Mouse (Mus musculus): ENCODE results near the gene Ifit3b. TPM values are rescaled to one million over a fixed set of nuclear protein-coding genes. Genes with fewer than 3 reads are reported as not detected.
"Not testable (repeated sequence)": the region's sequence is repeated elsewhere in the genome, so short reads cannot be mapped to it uniquely, and the experiment has no call there.

Gene Ifit3b
- total and polyA plus RNA-seq, 3 experiments: not detected

DNA sequence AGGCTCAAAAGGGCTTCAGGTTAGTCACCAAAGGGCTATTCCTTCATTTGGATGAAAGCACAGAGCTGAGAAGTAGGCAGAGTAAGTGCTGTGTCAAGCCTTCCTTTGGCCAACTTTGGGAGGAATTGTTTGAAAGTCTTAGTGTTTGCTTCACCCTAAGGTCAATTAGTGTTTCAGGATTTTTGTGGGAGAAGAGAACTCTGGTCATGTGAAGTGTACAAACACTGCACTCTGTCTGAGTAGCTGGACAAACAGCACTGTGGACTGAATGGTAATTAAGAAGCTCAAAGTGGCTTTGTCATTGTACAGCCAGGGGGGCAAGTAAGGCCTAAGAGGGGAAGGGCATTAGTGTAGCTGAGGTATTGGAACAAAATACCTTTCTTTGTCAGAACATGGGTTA, 23.7 kb downstream of the Ifit3b start:
- Histone ChIP-seq H3K4me3 (ENCODE audit: low read depth, low read length) (no peak overlapping the region), H3K4me1 (ENCODE audit: insufficient read depth, low read depth, low read length) (no peaks in the 10 kb centered on the region), H3K27me3 (ENCODE audit: insufficient read depth, low read length) (no peaks in the 10 kb centered on the region), H3K36me3 (replicated peaks) (no peaks in the 10 kb centered on the region), H3K9me3 (replicated peaks) (no peaks in the 10 kb centered on the region)
- DNase-seq (ENCODE audit: low spot score): no peak
- no peak for TF ChIP-seq CTCF (IDR thresholded peaks at IDR 0.05; ENCODE audit: low read depth, low read length)
- TF ChIP-seq TAL1 (conservative IDR thresholded peaks at IDR 0.05; ENCODE audit: low read depth, low read length): no peak
- no peak for TF ChIP-seq GATA1 (IDR thresholded peaks at IDR 0.05; ENCODE audit: borderline replicate concordance, low read length)
- ATAC-seq (ENCODE audit: extremely low read depth, insufficient number of reproducible peaks, low FRiP score, poor library complexity, severe bottlenecking): no peak

DNA sequence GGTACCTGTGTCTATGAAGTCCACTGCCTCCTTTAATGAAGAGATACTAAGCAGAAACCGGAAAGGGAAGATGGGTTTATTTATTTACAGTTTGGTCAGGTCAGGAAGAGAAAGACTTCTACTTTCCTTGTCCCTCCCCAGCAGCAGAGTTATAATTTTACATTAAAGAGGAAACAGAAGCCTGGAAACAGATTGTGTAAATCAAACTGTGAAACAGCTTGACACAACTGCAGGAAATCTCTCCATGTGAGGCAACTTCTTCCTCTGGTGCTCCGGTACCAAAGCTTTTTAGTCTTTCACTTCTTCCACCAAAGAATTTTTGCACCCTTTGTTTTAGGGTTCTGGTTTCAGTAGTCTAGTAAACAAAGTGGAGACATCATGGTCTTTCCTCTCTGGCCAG, 25.7 kb downstream of the Ifit3b start:
- no peaks in the 10 kb centered on the region for H3K36me3 ChIP-seq (replicated peaks)
- no peak overlapping the region for H3K4me3 ChIP-seq (ENCODE audit: low read depth, low read length)
- H3K27me3 ChIP-seq (ENCODE audit: insufficient read depth, low read length): 0 out of 2 replicates have a peak, but pooled peaks cover 2% of the 10 kb centered on the region
- DNase-seq (ENCODE audit: low spot score) (no peak), ATAC-seq (ENCODE audit: extremely low read depth, insufficient number of reproducible peaks, low FRiP score, poor library complexity, severe bottlenecking) (no peak)
- H3K4me1 ChIP-seq (ENCODE audit: insufficient read depth, low read depth, low read length): no peaks in the 10 kb centered on the region
- no peak for TF ChIP-seq GATA1 (IDR thresholded peaks at IDR 0.05; ENCODE audit: borderline replicate concordance, low read length)
- TF ChIP-seq GATA2 (IDR thresholded peaks at IDR 0.05; ENCODE audit: borderline replicate concordance, low read depth, low read length): no peak
- TF ChIP-seq POLR2AphosphoS5 (IDR thresholded peaks at IDR 0.05; ENCODE audit: insufficient replicate concordance, low read depth, low read length): no peak
- TF ChIP-seq TAL1 (conservative IDR thresholded peaks at IDR 0.05; ENCODE audit: low read depth, low read length): no peak
- TF ChIP-seq CTCF (IDR thresholded peaks at IDR 0.05; ENCODE audit: low read depth, low read length): no peak
- no peaks in the 10 kb centered on the region for H3K9me3 ChIP-seq (replicated peaks)

DNA sequence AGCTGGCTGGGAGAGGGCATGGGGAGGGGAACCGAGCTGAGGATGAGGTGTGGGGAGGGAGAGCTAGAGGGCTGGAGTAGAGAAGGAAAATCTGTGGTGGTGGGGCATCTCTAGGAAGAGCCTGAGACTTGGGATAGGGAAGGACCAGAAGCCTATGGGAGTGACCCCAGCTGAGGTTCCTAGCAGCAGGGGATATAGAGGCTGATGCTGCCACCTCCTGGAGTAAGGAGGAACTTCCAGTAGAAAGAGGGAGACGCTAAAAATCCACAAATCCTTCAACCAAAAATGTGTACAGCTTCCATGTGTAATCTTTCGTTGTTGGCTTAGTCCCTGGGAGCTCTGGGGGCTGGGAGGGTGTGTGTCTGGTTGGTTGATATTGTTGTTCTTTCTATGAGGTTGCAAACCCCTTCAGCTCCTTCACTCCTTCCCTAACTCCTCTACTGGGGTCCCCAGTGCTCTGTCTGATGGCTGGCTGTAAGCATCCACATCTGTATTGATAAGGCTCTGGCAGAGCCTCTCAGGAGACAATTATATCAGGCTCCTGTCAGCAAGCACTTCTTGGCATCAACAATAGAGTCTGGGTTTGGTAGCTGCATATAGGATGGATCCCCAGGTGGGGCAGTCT, 29.3 kb downstream of the Ifit3b start:
- TF ChIP-seq CTCF (IDR thresholded peaks at IDR 0.05; ENCODE audit: low read depth, low read length) (peak; percentile 57), POLR2AphosphoS5 (IDR thresholded peaks at IDR 0.05; ENCODE audit: insufficient replicate concordance, low read depth, low read length) (no peak), TAL1 (conservative IDR thresholded peaks at IDR 0.05; ENCODE audit: low read depth, low read length) (no peak), GATA2 (IDR thresholded peaks at IDR 0.05; ENCODE audit: borderline replicate concordance, low read depth, low read length) (no peak)
- Histone ChIP-seq H3K9me3 (replicated peaks) (no peaks in the 10 kb centered on the region), H3K4me1 (ENCODE audit: insufficient read depth, low read depth, low read length) (0 out of 2 replicates have a peak, but pooled peaks cover 5% of the 10 kb centered on the region), H3K27me3 (ENCODE audit: insufficient read depth, low read length) (peaks cover 8% of the 10 kb centered on the region; the same call in 1 of the 2 replicates), H3K36me3 (replicated peaks) (no peaks in the 10 kb centered on the region), H3K4me3 (ENCODE audit: low read depth, low read length) (no peak overlapping the region)
- ATAC-seq (ENCODE audit: extremely low read depth, insufficient number of reproducible peaks, low FRiP score, poor library complexity, severe bottlenecking) (no peak), DNase-seq (ENCODE audit: low spot score) (no peak)

DNA sequence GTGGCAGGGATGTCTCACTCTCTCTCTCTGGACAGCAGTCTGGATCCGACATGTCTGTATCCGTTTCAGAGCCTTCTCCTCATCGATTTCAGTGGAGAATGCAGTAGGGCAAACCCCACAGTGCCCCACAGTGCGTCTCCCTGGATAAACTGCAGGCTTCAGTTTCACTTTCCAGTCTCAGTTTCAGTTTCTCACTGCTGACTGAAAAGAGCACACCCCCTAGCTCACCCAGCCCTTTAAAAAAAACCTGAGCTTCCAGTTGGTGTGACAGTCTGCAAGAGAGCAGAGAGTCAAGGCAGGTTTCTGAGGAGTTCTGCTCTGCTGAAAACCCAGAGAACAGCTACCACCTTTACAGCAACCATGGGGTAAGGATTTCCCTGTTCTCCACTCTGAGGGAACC, 32.9 kb downstream of the Ifit3b start, which contains the start of the genes Ifit1bl2 and Ifit1:
Gene Ifit1bl2, minus strand, starts transcription at position 121 of the 400 bp plus-strand sequence.
Gene Ifit1, plus strand, starts transcription at position 249 of the 400 bp plus-strand sequence.
- DNase-seq (ENCODE audit: low spot score): no peak
- ATAC-seq (ENCODE audit: extremely low read depth, insufficient number of reproducible peaks, low FRiP score, poor library complexity, severe bottlenecking): no peak
- no peak within 1 kb of the TSS for H3K4me3 ChIP-seq (ENCODE audit: low read depth, low read length)

DNA sequence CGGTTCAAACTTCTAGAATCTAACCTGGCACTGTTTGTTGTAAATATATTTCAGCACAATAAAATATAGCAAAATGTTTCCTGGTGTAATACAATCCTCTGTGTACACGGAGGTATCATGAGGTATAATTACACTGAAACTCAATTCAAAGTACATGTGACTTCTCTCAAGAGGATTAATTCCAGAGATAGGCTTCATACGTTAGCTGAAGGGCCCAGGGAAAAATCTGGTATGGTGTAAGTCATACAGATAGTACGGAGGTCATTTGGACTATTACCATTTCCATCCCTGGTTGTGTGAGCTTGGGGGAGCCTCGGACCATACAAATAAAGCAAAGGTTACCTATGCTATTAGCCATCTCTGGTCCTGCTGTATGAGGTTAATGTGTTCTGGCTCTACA, 34.8 kb downstream of the Ifit3b start:
- DNase-seq (ENCODE audit: low spot score) (no peak), ATAC-seq (ENCODE audit: extremely low read depth, insufficient number of reproducible peaks, low FRiP score, poor library complexity, severe bottlenecking) (no peak)
- H3K4me1 ChIP-seq (ENCODE audit: insufficient read depth, low read depth, low read length): 0 out of 2 replicates have a peak, but pooled peaks cover 5% of the 10 kb centered on the region

More for the DNA sequence above, 32.9 kb downstream of the Ifit3b start, which contains the start of the genes Ifit1bl2 and Ifit1:
- 0 out of 2 replicates have a peak, but pooled peaks cover 5% of the 10 kb centered on the region for H3K4me1 ChIP-seq (ENCODE audit: insufficient read depth, low read depth, low read length)
- H3K27me3 ChIP-seq (ENCODE audit: insufficient read depth, low read length): peaks cover 9% of the 10 kb centered on the region; the same call in 1 of the 2 replicates
- TF ChIP-seq GATA1 (IDR thresholded peaks at IDR 0.05; ENCODE audit: borderline replicate concordance, low read length) (no peak), TAL1 (conservative IDR thresholded peaks at IDR 0.05; ENCODE audit: low read depth, low read length) (no peak), POLR2AphosphoS5 (IDR thresholded peaks at IDR 0.05; ENCODE audit: insufficient replicate concordance, low read depth, low read length) (no peak), CTCF (IDR thresholded peaks at IDR 0.05; ENCODE audit: low read depth, low read length) (no peak), GATA2 (IDR thresholded peaks at IDR 0.05; ENCODE audit: borderline replicate concordance, low read depth, low read length) (no peak)
- H3K9me3 ChIP-seq (replicated peaks): no peaks in the 10 kb centered on the region
- H3K36me3 ChIP-seq (replicated peaks): no peaks in the 10 kb centered on the region

DNA sequence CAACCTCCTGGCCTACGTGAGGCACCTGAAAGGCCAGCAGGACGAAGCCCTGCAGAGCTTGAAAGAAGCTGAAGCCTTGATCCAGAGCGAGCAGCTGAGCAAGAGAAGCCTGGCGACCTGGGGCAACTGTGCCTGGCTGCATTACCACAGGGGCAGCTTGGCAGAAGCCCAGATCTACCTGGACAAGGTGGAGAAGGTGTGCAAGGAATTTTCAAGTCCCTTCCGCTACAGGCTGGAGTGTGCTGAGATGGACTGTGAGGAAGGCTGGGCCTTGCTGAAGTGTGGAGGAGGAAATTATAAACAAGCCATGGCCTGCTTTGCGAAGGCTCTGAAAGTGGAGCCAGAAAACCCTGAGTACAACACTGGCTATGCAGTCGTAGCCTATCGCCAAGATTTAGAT, 39.9 kb downstream of the Ifit3b start:
- H3K4me1 ChIP-seq (ENCODE audit: insufficient read depth, low read depth, low read length); DNase-seq (ENCODE audit: low spot score); H3K4me3 ChIP-seq (ENCODE audit: low read depth, low read length); ATAC-seq (ENCODE audit: extremely low read depth, insufficient number of reproducible peaks, low FRiP score, poor library complexity, severe bottlenecking); H3K9me3 ChIP-seq (replicated peaks); H3K36me3 ChIP-seq (replicated peaks): not testable (repeated sequence)
- peaks cover 20% of the 10 kb centered on the region for H3K27me3 ChIP-seq (ENCODE audit: insufficient read depth, low read length)

More for the DNA sequence above, 34.8 kb downstream of the Ifit3b start:
- Histone ChIP-seq H3K4me3 (ENCODE audit: low read depth, low read length) (no peak overlapping the region), H3K36me3 (replicated peaks) (no peaks in the 10 kb centered on the region), H3K9me3 (replicated peaks) (no peaks in the 10 kb centered on the region), H3K27me3 (ENCODE audit: insufficient read depth, low read length) (peaks cover 15% of the 10 kb centered on the region)
- TF ChIP-seq CTCF (IDR thresholded peaks at IDR 0.05; ENCODE audit: low read depth, low read length) (no peak), TAL1 (conservative IDR thresholded peaks at IDR 0.05; ENCODE audit: low read depth, low read length) (no peak), GATA1 (IDR thresholded peaks at IDR 0.05; ENCODE audit: borderline replicate concordance, low read length) (no peak), POLR2AphosphoS5 (IDR thresholded peaks at IDR 0.05; ENCODE audit: insufficient replicate concordance, low read depth, low read length) (no peak), GATA2 (IDR thresholded peaks at IDR 0.05; ENCODE audit: borderline replicate concordance, low read depth, low read length) (no peak)

Data from G1E (cell line).